ENCODE assay signal across 9 mouse cellular contexts in genomic region chr11:69937385-69937784, GRCm38 (mm10). TPM values are rescaled to one million over a fixed set of nuclear protein-coding genes. Genes with fewer than 3 reads are reported as not detected.
A peak's percentile ranks its signal among the peaks of the same experiment; 100 is the strongest.
DNase-seq lines count a peak whose midpoint lies in the region; ATAC-seq and TF ChIP-seq lines count a peak whose summit lies in the region.
"Had no signal": no experiment of that assay in that cellular context is flagged by ENCODE, and none has a peak within 500 bp of the region (broad histone marks: within the 10 kb centered on the region; RNA-seq: fewer than 3 reads in every experiment).

No protein-coding gene starts in this region.

- no peak for ATAC-seq in intestine, embryonic 15.5 days
- no peak for ATAC-seq in limb, embryonic 15.5 days (ENCODE audit: insufficient number of reproducible peaks, low FRiP score, low TSS enrichment, low read depth)
- no peak for ATAC-seq in liver, postnatal 0 days

- peak overlapping the region; percentile 100; the same call in 1 of the 2 replicates for H3K4me2 ChIP-seq in intestine, embryonic 15.5 days (replicated peaks)
- H3K4me2 ChIP-seq in limb, embryonic 15.5 days = no peak overlapping the region
- H3K4me2 ChIP-seq in liver, postnatal 0 days (ENCODE audit: low read depth, low read length) = no peak overlapping the region

- H3K4me3 ChIP-seq in intestine, embryonic 15.5 days (replicated peaks) = no peak overlapping the region; the same call in 1 of the 2 replicates
- no peak overlapping the region for H3K4me3 ChIP-seq in limb, embryonic 15.5 days
- no peak overlapping the region for H3K4me3 ChIP-seq in liver, postnatal 0 days (ENCODE audit: low read depth, low read length)

- no peak for TF ChIP-seq EP300 in liver, postnatal 0 days (IDR thresholded peaks at IDR 0.05; ENCODE audit: low read depth)

- no peaks in the 10 kb centered on the region for H3K9me3 ChIP-seq in intestine, embryonic 15.5 days
- no peaks in the 10 kb centered on the region for H3K9me3 ChIP-seq in limb, embryonic 15.5 days
- no peaks in the 10 kb centered on the region for H3K9me3 ChIP-seq in liver, postnatal 0 days (ENCODE audit: low read length)

- TF ChIP-seq CTCF in liver, postnatal 0 days (IDR thresholded peaks at IDR 0.05; ENCODE audit: low read depth) = no peak

- H3K27me3 ChIP-seq in intestine, embryonic 15.5 days (replicated peaks) = peaks cover 8% of the 10 kb centered on the region; the same call in 1 of the 2 replicates
- H3K27me3 ChIP-seq in limb, embryonic 15.5 days = peaks cover 10% of the 10 kb centered on the region; the same call in 1 of the 2 replicates
- H3K27me3 ChIP-seq in liver, postnatal 0 days (ENCODE audit: insufficient read depth, low read length) = peaks cover 55% of the 10 kb centered on the region

- WGBS in intestine, embryonic 15.5 days = 30% methylated on average over 4 of the region's 4 CpGs
- 20% methylated on average over 4 of the region's 4 CpGs for WGBS in limb, embryonic 15.5 days
- WGBS in liver, postnatal 0 days (ENCODE audit: insufficient replicate concordance) = 43% methylated on average over 4 of the region's 4 CpGs

- H3K36me3 ChIP-seq in intestine, embryonic 15.5 days = no peaks in the 10 kb centered on the region
- H3K36me3 ChIP-seq in limb, embryonic 15.5 days = peaks cover 3% of the 10 kb centered on the region; the same call in 1 of the 2 replicates
- H3K36me3 ChIP-seq in liver, postnatal 0 days (replicated peaks; ENCODE audit: insufficient read depth, low read length) = no peaks in the 10 kb centered on the region

- peaks cover 37% of the 10 kb centered on the region for H3K4me1 ChIP-seq in intestine, embryonic 15.5 days (replicated peaks)
- H3K4me1 ChIP-seq in limb, embryonic 15.5 days = peaks cover 48% of the 10 kb centered on the region
- peaks cover 21% of the 10 kb centered on the region for H3K4me1 ChIP-seq in liver, postnatal 0 days (ENCODE audit: insufficient read depth)

- no peak overlapping the region for H3K9ac ChIP-seq in intestine, embryonic 15.5 days
- no peak overlapping the region for H3K9ac ChIP-seq in limb, embryonic 15.5 days
- no peak overlapping the region for H3K9ac ChIP-seq in liver, postnatal 0 days (replicated peaks)

- H3K27ac ChIP-seq in intestine, embryonic 15.5 days = peak overlapping the region; percentile 14; the same call in 1 of the 2 replicates
- H3K27ac ChIP-seq in limb, embryonic 15.5 days = peak overlapping the region; percentile 59; the same call in 1 of the 2 replicates
- no peak overlapping the region for H3K27ac ChIP-seq in liver, postnatal 0 days (ENCODE audit: low read depth)

- peak; percentile 36 for DNase-seq in kidney, adult 18-20 months
- no peak for DNase-seq in kidney, adult 11 months
- DNase-seq in gastrocnemius, postnatal 10 days = peak; percentile 70
- DNase-seq in liver, postnatal 0 days = no peak
- no peak for DNase-seq in spleen, adult 12 weeks (ENCODE audit: low spot score)
- no peak for DNase-seq in ovary, adult 18-20 months (ENCODE audit: low spot score)
- DNase-seq: lung, postnatal 14 days had no signal

RNA-seq across cellular contexts. Expression of gene Ybx2, which starts 1.8 kb away (rescaled TPM):
- 1 to 10 TPM; 2.7 to 4.1 TPM for total RNA-seq in gastrocnemius, postnatal 10 days (2021)
- 2.5 and 3.1 TPM in 2 replicates for polyA plus RNA-seq in intestine, embryonic 15.5 days (2015; fragmentation: Nextera tagmentation; extraction: Ambion mirVana)
- 3.6 and 4.6 TPM in 2 replicates for polyA plus RNA-seq in limb, embryonic 15.5 days (2015; fragmentation: Nextera tagmentation; extraction: Ambion mirVana)
- polyA plus RNA-seq in liver, postnatal 0 days (2015; fragmentation: Nextera tagmentation; extraction: Ambion mirVana) = not detected in 2 replicates

RNA-seq across cellular contexts. Expression of gene Slc2a4, which starts 10.6 kb away (rescaled TPM):
- 100 to 1,000 TPM; 128 to 165 TPM for total RNA-seq in gastrocnemius, postnatal 10 days (2021)
- polyA plus RNA-seq in intestine, embryonic 15.5 days (2015; fragmentation: Nextera tagmentation; extraction: Ambion mirVana) = 20.4 and 21.8 TPM in 2 replicates
- 23.0 and 23.5 TPM in 2 replicates for polyA plus RNA-seq in limb, embryonic 15.5 days (2015; fragmentation: Nextera tagmentation; extraction: Ambion mirVana)
- 7.7 and 10.4 TPM in 2 replicates for polyA plus RNA-seq in liver, postnatal 0 days (2015; fragmentation: Nextera tagmentation; extraction: Ambion mirVana)

RNA-seq across cellular contexts. Expression of gene Eif5a, which starts 15.6 kb away (rescaled TPM):
- total RNA-seq in gastrocnemius, postnatal 10 days (2021) = 100 to 1,000 TPM; 600 to 663 TPM
- 1,625 and 1,693 TPM in 2 replicates for polyA plus RNA-seq in intestine, embryonic 15.5 days (2015; fragmentation: Nextera tagmentation; extraction: Ambion mirVana)
- 1,601 and 1,681 TPM in 2 replicates for polyA plus RNA-seq in limb, embryonic 15.5 days (2015; fragmentation: Nextera tagmentation; extraction: Ambion mirVana)
- polyA plus RNA-seq in liver, postnatal 0 days (2015; fragmentation: Nextera tagmentation; extraction: Ambion mirVana) = 872 and 914 TPM in 2 replicates

RNA-seq across cellular contexts. Expression of gene Gps2, which starts 23.7 kb away (rescaled TPM):
- 10 to 100 TPM; 29.0 to 31.3 TPM for total RNA-seq in gastrocnemius, postnatal 10 days (2021)
- polyA plus RNA-seq in intestine, embryonic 15.5 days (2015; fragmentation: Nextera tagmentation; extraction: Ambion mirVana) = 68.1 and 68.5 TPM in 2 replicates
- 71.5 and 77.1 TPM in 2 replicates for polyA plus RNA-seq in limb, embryonic 15.5 days (2015; fragmentation: Nextera tagmentation; extraction: Ambion mirVana)
- 46.1 and 48.9 TPM in 2 replicates for polyA plus RNA-seq in liver, postnatal 0 days (2015; fragmentation: Nextera tagmentation; extraction: Ambion mirVana)

RNA-seq across cellular contexts. Expression of gene Cldn7, which starts 27.2 kb away (rescaled TPM):
- under 1 TPM in 1 of 2 experiments, not detected in 1; 0.38 TPM for total RNA-seq in gastrocnemius, postnatal 10 days (2021)
- polyA plus RNA-seq in intestine, embryonic 15.5 days (2015; fragmentation: Nextera tagmentation; extraction: Ambion mirVana) = 977 and 1,030 TPM in 2 replicates
- 8.1 and 13.1 TPM in 2 replicates for polyA plus RNA-seq in limb, embryonic 15.5 days (2015; fragmentation: Nextera tagmentation; extraction: Ambion mirVana)
- 4.1 and 4.4 TPM in 2 replicates for polyA plus RNA-seq in liver, postnatal 0 days (2015; fragmentation: Nextera tagmentation; extraction: Ambion mirVana)

Comparison
In these comparisons a context has a peak if more than half of its experiments do, and no peak if none do; other contexts are left out.
1. DNase-seq: peak in kidney, adult 18-20 months (single experiment) and gastrocnemius, postnatal 10 days (single experiment); none in kidney, adult 11 months (single experiment), liver, postnatal 0 days (single experiment), spleen, adult 12 weeks (single experiment) and ovary, adult 18-20 months (single experiment).